Mouse (Mus musculus): ENCODE results near the gene Ilf3.

Gene Ilf3

DNA sequence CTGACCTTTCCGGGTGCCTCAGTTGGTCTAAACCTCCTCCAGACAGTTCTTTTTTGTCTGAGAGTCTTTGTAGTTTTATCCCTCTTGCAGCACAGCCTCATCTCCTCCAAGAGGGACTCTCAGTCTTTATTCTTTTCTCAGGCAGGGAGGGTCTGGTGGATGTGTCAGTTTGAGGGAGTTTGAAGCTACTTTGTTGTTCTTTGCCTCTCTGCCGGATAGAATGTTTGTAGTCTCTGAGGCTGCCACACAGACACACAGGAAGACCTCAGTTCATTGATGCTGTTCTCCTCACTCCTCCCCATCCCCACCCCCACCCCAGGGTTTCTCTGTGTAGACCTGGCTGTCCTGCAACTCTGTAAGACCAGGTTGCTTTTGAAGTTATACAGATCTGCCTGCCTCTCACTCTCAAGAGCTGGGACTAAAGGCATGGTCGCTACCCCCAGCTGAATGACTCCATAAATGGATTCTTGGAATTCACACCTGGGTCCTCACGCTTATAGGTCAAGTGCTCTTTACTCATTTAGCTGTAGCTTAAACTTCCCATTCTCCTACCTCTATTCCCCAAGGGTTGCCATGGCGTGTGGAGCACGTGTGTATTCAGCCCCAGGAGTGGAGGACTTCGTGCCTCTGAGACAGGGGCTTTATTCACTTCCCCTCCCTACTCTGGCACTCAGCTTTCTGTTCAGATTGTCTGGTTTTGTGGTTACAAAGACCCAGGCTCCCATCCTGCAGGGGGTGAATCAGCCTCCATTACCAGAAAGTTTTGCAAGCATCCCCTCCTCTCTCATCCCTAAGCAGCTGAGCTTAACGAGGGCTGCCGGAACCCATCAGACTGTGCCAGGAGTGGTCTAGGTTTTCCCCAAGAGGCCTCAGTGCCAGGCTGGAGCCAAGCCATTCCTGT, 35.3 kb upstream of the Ilf3 start:
- no peaks in the 10 kb centered on the region for H3K27me3 ChIP-seq (ENCODE audit: control insufficient read depth, insufficient read depth, low read length, poor library complexity, severe bottlenecking)
- no peaks in the 10 kb centered on the region; the same call in 1 of the 2 replicates for H3K36me3 ChIP-seq (ENCODE audit: control insufficient read depth, insufficient read depth, low read length, poor library complexity, severe bottlenecking)
- peak; percentile 37 for DNase-seq (ENCODE audit: low read depth, low spot score)

DNA sequence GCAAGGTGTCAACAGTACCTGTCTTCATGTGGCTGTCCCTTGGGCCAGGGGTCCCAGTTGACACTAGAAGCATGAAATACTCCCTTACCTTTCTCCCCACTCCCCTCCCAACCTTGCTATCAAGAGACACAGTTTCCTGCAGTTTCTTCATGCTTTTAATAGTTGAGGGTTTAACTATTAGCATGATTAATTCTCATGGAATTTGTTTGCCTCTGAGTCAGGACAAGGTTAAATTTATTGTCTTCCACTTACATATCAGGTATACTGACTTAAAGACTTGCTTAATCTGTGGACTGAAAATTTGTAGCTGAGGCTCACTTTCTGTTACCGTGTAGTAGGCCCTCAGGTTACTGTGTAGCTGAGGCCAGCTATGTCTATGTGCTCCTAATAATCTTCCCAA, 34.1 kb upstream of the Ilf3 start:
- DNase-seq (ENCODE audit: low read depth, low spot score), result no peak
- H3K36me3 ChIP-seq (ENCODE audit: control insufficient read depth, insufficient read depth, low read length, poor library complexity, severe bottlenecking), result peaks cover 7% of the 10 kb centered on the region
- H3K27me3 ChIP-seq (ENCODE audit: control insufficient read depth, insufficient read depth, low read length, poor library complexity, severe bottlenecking), result no peaks in the 10 kb centered on the region

GRCm38 (mm10) chr9:21334747-21335146, 32.9 kb upstream of the Ilf3 start:
- Histone ChIP-seq H3K27me3 (ENCODE audit: control insufficient read depth, insufficient read depth, low read length, poor library complexity, severe bottlenecking) (no peaks in the 10 kb centered on the region), H3K36me3 (ENCODE audit: control insufficient read depth, insufficient read depth, low read length, poor library complexity, severe bottlenecking) (peaks cover 10% of the 10 kb centered on the region)
- DNase-seq (ENCODE audit: low read depth, low spot score), result no peak

- DNase-seq (ENCODE audit: low read depth, low spot score), result no peak
- Histone ChIP-seq H3K36me3 (ENCODE audit: control insufficient read depth, insufficient read depth, low read length, poor library complexity, severe bottlenecking) (peaks cover 15% of the 10 kb centered on the region), H3K27me3 (ENCODE audit: control insufficient read depth, insufficient read depth, low read length, poor library complexity, severe bottlenecking) (no peaks in the 10 kb centered on the region)
These were observed 32.3 kb upstream of the Ilf3 start for GRCm38 (mm10) chr9:21335391-21335790.

DNA sequence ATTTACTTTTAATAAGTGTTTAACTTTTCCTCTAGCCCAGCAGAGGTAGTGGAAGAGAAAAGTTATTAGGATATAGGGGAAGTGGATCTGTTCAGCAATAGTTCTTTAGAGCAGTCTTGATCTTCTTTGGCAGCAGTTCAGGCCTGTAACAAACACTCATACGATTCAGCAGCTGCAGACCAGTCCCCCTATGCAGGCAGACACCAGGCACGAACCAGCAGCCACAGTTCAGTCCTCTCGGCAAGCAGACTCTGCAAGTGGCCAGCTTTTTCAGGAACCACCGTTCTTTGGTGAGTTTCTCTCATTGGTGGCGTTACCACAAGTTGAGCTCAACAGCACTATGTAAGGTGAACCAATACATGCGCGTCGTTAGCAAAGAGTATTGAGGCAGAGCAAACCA, 31.2 kb upstream of the Ilf3 start:
- H3K27me3 ChIP-seq (ENCODE audit: control insufficient read depth, insufficient read depth, low read length, poor library complexity, severe bottlenecking), result no peaks in the 10 kb centered on the region

GRCm38 (mm10) chr9:21337652-21338051, 30.0 kb upstream of the Ilf3 start:
- Histone ChIP-seq H3K27me3 (ENCODE audit: control insufficient read depth, insufficient read depth, low read length, poor library complexity, severe bottlenecking) (no peaks in the 10 kb centered on the region), H3K36me3 (ENCODE audit: control insufficient read depth, insufficient read depth, low read length, poor library complexity, severe bottlenecking) (peaks cover 22% of the 10 kb centered on the region)
- no peak for DNase-seq (ENCODE audit: low read depth, low spot score)

More for the DNA sequence above, 31.2 kb upstream of the Ilf3 start:
- H3K36me3 ChIP-seq (ENCODE audit: control insufficient read depth, insufficient read depth, low read length, poor library complexity, severe bottlenecking), result peaks cover 18% of the 10 kb centered on the region
- DNase-seq (ENCODE audit: low read depth, low spot score), result no peak

DNA sequence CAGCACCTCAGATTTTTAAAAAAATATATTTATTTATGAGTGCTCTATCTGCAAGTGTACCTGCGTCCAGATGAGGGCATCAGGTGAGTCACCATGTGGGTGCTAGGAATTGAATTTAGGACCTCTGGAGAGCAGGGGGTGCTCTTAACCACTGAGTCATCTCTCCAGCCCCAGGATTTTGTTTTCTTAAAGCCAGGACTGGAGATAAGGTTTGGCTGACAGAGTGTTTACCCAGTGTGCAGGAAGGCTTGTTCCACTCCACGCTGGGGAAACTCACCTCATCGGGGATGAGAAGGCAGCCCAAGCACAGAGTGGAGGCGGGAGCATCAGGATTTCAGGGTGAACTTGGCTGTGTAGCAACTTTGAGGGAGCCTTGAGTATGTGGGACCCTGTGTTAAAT, 27.3 kb upstream of the Ilf3 start:
- Histone ChIP-seq H3K36me3 (ENCODE audit: control insufficient read depth, insufficient read depth, low read length, poor library complexity, severe bottlenecking) (peaks cover 31% of the 10 kb centered on the region), H3K27me3 (ENCODE audit: control insufficient read depth, insufficient read depth, low read length, poor library complexity, severe bottlenecking) (no peaks in the 10 kb centered on the region)
- no peak for DNase-seq (ENCODE audit: low read depth, low spot score)

GRCm38 (mm10) chr9:21346627-21347365, 20.9 kb upstream of the Ilf3 start:
- Histone ChIP-seq H3K27me3 (ENCODE audit: control insufficient read depth, insufficient read depth, low read length, poor library complexity, severe bottlenecking) (no peaks in the 10 kb centered on the region), H3K36me3 (ENCODE audit: control insufficient read depth, insufficient read depth, low read length, poor library complexity, severe bottlenecking) (peaks cover 25% of the 10 kb centered on the region)
- no peak for DNase-seq (ENCODE audit: low read depth, low spot score)

DNA sequence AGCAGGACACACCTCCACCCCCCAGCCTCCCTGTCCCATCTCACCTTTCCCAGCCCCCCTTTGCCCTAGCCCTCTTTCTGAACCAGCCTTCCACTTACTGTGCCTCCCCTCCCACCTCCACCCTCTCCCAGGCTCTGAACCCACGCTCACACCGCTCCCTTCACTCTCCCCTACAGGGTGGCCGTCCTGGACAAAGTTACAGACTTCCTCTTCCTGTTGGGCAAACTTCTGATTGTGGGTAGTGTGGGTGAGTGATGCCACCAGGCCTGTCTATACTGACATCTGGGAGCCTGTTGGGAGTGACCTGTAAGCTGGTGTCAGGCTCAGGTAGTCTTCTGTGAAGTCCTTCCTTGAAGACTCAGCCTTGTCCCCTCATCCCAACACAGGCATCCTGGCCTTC, 19.5 kb upstream of the Ilf3 start:
- peaks cover 19% of the 10 kb centered on the region for H3K36me3 ChIP-seq (ENCODE audit: control insufficient read depth, insufficient read depth, low read length, poor library complexity, severe bottlenecking)
- no peak for DNase-seq (ENCODE audit: low read depth, low spot score)
- H3K27me3 ChIP-seq (ENCODE audit: control insufficient read depth, insufficient read depth, low read length, poor library complexity, severe bottlenecking), result no peaks in the 10 kb centered on the region

DNA sequence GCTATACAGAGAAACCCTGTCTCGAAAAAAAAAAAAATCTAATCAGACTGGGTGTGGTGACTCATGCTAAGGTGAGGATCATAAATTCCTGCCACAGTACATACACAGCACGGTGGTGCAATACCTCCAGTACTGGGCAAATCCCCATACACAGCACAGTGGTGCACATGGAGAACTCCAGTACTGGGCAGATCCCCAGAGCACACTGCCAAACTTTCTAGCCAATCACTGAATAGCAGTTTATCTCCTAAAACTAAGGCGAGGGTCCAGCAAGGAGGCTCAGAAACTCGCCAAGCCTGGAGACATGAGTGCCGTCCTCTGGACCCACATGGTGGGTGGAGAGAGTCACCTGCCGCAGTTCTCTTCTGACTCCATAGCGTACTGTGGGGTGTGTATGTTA, 16.5 kb upstream of the Ilf3 start:
- Histone ChIP-seq H3K27me3 (ENCODE audit: control insufficient read depth, insufficient read depth, low read length, poor library complexity, severe bottlenecking) (no peaks in the 10 kb centered on the region), H3K36me3 (ENCODE audit: control insufficient read depth, insufficient read depth, low read length, poor library complexity, severe bottlenecking) (peaks cover 27% of the 10 kb centered on the region)
- DNase-seq (ENCODE audit: low read depth, low spot score), result no peak

- DNase-seq (ENCODE audit: low read depth, low spot score), result no peak
- peaks cover 25% of the 10 kb centered on the region for H3K36me3 ChIP-seq (ENCODE audit: control insufficient read depth, insufficient read depth, low read length, poor library complexity, severe bottlenecking)
- H3K27me3 ChIP-seq (ENCODE audit: control insufficient read depth, insufficient read depth, low read length, poor library complexity, severe bottlenecking), result no peaks in the 10 kb centered on the region
These were observed 15.8 kb upstream of the Ilf3 start for GRCm38 (mm10) chr9:21351702-21352377.

- H3K36me3 ChIP-seq (ENCODE audit: control insufficient read depth, insufficient read depth, low read length, poor library complexity, severe bottlenecking), result peaks cover 23% of the 10 kb centered on the region
- H3K27me3 ChIP-seq (ENCODE audit: control insufficient read depth, insufficient read depth, low read length, poor library complexity, severe bottlenecking), result no peaks in the 10 kb centered on the region
- no peak for DNase-seq (ENCODE audit: low read depth, low spot score)
These were observed 15.0 kb upstream of the Ilf3 start for GRCm38 (mm10) chr9:21352463-21353372.

GRCm38 (mm10) chr9:21353373-21353686, 14.3 kb upstream of the Ilf3 start:
- H3K27me3 ChIP-seq (ENCODE audit: control insufficient read depth, insufficient read depth, low read length, poor library complexity, severe bottlenecking), result no peaks in the 10 kb centered on the region
- DNase-seq (ENCODE audit: low read depth, low spot score), result no peak
- H3K36me3 ChIP-seq (ENCODE audit: control insufficient read depth, insufficient read depth, low read length, poor library complexity, severe bottlenecking), result peaks cover 19% of the 10 kb centered on the region

DNA sequence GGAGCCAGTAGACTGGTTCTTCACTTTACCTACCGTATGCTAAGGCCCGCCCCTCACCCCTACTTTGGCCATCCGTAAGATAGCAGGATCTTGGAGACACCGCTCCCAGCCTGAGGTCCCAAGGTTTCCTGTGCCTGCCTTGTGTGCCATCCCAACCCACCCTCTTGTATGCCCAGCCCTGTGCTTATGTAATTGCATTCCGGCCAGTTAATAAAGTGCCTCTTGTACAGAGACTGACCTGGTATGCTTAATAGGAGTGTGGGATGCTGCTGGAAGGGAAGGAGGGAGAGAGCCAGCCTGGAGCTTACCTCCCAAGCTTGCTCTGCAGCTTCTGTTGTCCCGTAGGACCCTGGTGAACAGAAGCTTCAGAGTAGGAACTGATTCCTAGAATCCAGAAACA, 12.9 kb upstream of the Ilf3 start:
- H3K27me3 ChIP-seq (ENCODE audit: control insufficient read depth, insufficient read depth, low read length, poor library complexity, severe bottlenecking), result no peaks in the 10 kb centered on the region
- no peak for DNase-seq (ENCODE audit: low read depth, low spot score)
- peaks cover 18% of the 10 kb centered on the region for H3K36me3 ChIP-seq (ENCODE audit: control insufficient read depth, insufficient read depth, low read length, poor library complexity, severe bottlenecking)

Measured in splenic B cell, adult 2 months (primary cell).